Mouse (Mus musculus) common myeloid progenitor, adult 5-6 weeks (primary cell): Measurements from ENCODE around the gene Olfr1428. TPM values are rescaled to one million over a fixed set of nuclear protein-coding genes. Genes with fewer than 3 reads are reported as not detected.
A peak's percentile ranks its signal among the peaks of the same experiment; 100 is the strongest.
"Not testable (repeated sequence)": the region's sequence is repeated elsewhere in the genome, so short reads cannot be mapped to it uniquely, and the experiment has no call there.

Experiments
- ATAC-seq: replicated peaks from 2 replicates; pipeline ENCODE4 v1.8.0; 2016; ENCODE audit warnings: low read depth, mild to moderate bottlenecking, moderate TSS enrichment, inconsistent platforms; ENCODE audit not compliant: poor library complexity, severe bottlenecking
- total RNA-seq: library from RNA; stranded (forward); fragments of 200-1000, 187-1606 nt; gene quantifications from 2 replicates; pipeline ENCODE4 v1.2.3, GENCODE M21; 2017

Gene Olfr1428
- total RNA-seq: not detected in 2 replicates

DNA sequence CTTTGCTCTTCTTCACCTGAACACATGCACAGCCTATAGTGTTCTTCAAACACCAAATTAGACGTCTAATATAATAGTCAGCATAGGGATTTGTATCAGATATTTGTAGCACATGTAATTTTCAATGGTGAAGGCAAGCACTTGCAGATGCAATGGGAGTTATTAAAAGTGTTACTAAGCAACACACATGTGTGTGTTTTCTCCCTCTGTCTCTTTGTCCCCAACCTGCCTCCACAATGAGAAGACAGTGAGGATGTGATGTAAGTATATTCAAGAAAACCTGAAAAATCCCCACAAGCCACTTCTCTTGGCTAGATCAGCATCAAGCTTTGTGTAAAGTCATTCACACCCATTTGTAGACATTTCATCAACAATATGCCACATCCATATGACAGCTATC lies at the start of gene Olfr1428:
Olfr1428 (minus strand) TSS at position 101 of the 400 bp plus-strand sequence.
- ATAC-seq: no peak

DNA sequence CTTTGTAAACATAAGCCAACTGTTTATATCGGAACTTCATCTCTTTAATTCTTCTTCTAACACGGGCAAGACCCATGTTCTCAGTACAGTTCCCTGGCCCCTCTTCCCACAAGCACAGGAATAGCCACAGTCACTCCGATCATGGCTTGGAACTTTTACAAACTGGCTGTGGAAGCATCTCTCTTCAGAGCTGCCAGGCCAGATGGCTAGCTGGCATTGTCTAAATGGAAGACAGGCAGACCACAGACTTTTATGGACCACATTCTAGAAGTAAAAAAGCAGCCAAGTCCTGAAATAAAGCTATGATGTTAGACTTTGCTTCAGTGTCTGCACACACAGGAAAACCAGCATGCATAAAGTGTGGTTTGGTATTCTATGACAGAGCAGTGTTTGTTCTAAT lies 29.8 kb upstream of the Olfr1428 start:
- no peak for ATAC-seq

- ATAC-seq: no peak
These were observed 27.7 kb upstream of the Olfr1428 start for GRCm38 (mm10) chr19:12143356-12143755.

GRCm38 (mm10) chr19:12134289-12134688 lies 18.6 kb upstream of the Olfr1428 start:
- ATAC-seq: peak; percentile 68; the same call in 1 of the 2 replicates

DNA sequence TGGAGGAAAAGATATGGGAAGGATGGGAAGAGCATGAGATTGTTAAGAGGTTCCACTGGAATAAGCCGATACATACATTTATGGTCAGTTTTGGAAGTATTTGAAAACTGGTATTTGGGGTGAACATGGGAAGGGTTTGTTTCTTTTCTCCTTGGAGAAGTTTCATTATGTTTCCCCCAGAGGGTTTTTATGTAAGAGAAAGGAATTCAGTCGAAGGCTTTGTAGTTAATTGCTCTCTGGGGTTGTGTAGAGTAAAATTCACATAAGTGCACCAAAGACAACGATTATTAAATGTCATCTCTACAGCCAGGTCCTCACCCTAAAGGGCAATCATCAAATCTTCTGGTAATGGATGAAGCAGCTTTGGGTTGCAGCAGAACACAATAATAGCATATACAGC lies 7.4 kb upstream of the Olfr1428 start, which contains the start of gene Olfr76:
Olfr76 (minus strand) TSS at position 101 of the 400 bp plus-strand sequence.
- ATAC-seq: no peak

DNA sequence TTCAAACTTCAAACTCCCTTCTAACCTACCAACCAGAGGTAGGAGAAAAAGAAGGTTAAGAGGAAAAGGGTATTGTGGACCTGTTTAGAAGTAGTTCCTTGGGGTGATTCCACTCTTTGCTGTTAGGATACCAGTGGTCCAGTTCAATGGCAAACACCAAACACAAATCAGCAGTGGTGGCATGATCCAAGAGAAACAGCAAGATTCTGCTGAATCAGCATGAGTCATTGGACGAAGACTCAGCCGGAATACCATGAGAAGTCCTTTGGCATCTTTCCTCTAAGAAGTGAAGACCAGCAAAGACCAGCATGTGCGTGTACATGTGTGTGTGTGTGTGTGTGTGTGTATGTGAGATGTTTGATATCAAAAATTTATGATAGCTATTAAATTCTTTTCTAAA lies 767 bp upstream of the Olfr1428 start:
- ATAC-seq: no peak

DNA sequence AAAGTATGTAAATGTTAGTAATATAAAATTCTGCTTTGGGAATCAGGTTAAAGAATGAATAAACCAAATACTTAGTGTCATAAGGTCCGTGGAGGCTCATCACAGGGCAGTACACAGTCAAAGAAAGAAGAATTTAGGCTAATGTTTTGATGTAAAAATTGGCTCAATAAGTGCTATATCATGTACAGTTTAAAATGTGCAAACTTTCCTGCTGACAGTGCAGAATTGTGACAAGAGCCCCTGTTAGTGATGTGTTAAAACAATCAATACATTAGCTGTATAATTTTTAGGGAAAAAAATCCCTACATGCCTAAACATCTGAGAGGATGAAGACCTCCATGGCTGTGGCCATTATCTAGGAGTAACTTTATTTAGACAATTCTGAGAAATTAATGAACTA lies 1.9 kb downstream of the Olfr1428 start:
- ATAC-seq: no peak

DNA sequence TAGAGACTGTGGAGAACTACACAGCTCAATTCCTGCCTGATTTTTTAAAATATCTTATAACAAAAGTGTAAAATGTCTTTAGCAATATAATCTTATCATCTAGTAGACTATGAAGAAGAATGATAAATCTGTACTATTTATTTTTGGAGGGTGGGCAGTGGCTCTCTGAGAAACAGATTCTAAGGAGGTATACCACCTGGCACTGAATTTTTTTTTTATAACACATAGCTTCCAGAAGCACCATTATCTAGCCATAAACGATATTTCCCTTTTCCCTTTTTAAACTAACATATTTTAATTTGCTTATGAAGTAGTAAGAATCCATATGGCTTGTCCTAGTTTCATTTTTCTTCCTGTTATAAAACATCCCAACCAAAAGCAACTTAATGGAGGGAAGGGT lies 11.2 kb downstream of the Olfr1428 start:
- ATAC-seq: no peak

- no peak for ATAC-seq
These were observed 12.5 kb downstream of the Olfr1428 start, which contains the start of gene Olfr1427 for GRCm38 (mm10) chr19:12103234-12103633. TSS of gene Olfr1427 (minus strand) at chr19:12103334.

- ATAC-seq: no peak
These were observed 23.8 kb downstream of the Olfr1428 start, which contains the start of gene Olfr1426 for GRCm38 (mm10) chr19:12091913-12092312. TSS of gene Olfr1426 (minus strand) at chr19:12092013.

- ATAC-seq: not testable (repeated sequence)
These were observed 38.1 kb downstream of the Olfr1428 start, which contains the start of gene Olfr1425 for GRCm38 (mm10) chr19:12077631-12078030. TSS of gene Olfr1425 (minus strand) at chr19:12077731.

- not testable (repeated sequence) for ATAC-seq
These were observed 46.2 kb downstream of the Olfr1428 start for GRCm38 (mm10) chr19:12069546-12069945.

GRCm38 (mm10) chr19:12067806-12068205 lies 47.9 kb downstream of the Olfr1428 start:
- ATAC-seq: not testable (repeated sequence)

DNA sequence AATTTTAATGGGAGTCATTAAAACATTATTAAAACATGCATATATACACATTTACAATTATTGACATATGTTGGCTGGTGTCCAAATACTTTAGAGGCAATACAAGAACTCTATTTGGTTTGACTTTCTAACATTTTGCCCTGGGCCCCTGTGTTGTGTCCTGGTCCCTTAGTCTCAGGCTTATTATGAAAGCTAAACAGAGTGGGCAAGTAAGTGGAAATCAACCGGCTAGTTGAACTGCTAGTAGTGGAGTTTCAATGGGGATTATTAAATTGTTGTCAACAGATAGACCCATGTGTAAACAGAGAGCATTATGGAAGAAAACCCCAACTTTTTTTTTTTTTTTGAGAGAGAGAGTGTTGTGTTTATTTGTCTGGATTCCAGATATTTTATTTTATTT lies 53.1 kb downstream of the Olfr1428 start, which contains the start of gene Olfr1424:
Olfr1424 (minus strand) TSS at position 101 of the 400 bp plus-strand sequence.
- ATAC-seq: not testable (repeated sequence)

Other genes with a start within 250 kb of the Olfr1428 start
- gene Olfr1419, start 240.8 kb downstream of the Olfr1428 start, total RNA-seq: not detected in 2 replicates
- not detected in 2 replicates for gene Olfr1420, start 229.3 kb downstream of the Olfr1428 start, total RNA-seq
- gene Patl1, start 203.5 kb downstream of the Olfr1428 start, total RNA-seq: 18.2 and 21.0 TPM in 2 replicates
- gene Osbp, start 150.0 kb downstream of the Olfr1428 start, total RNA-seq: 31.4 and 47.0 TPM in 2 replicates
- gene Olfr1423, start 74.6 kb downstream of the Olfr1428 start, total RNA-seq: not detected in 2 replicates
- gene Olfr1424, start 53.2 kb downstream of the Olfr1428 start, total RNA-seq: not detected in 2 replicates
- not detected in 2 replicates for gene Olfr1425, start 38.2 kb downstream of the Olfr1428 start, total RNA-seq
- gene Olfr1426, start 23.9 kb downstream of the Olfr1428 start, total RNA-seq: not detected in 2 replicates
- gene Olfr1427, start 12.6 kb downstream of the Olfr1428 start, total RNA-seq: not detected in 2 replicates
- gene Olfr76, start 7.3 kb upstream of the Olfr1428 start, total RNA-seq: not detected in 2 replicates
- gene Olfr1555-ps1, start 54.2 kb upstream of the Olfr1428 start, total RNA-seq: not detected in 2 replicates
- not detected in 2 replicates for gene Olfr1431, start 84.7 kb upstream of the Olfr1428 start, total RNA-seq
- gene Olfr1432, start 116.7 kb upstream of the Olfr1428 start, total RNA-seq: not detected in 2 replicates
- not detected in 2 replicates for gene Olfr262, start 125.8 kb upstream of the Olfr1428 start, total RNA-seq
- gene Olfr235, start 145.1 kb upstream of the Olfr1428 start, total RNA-seq: not detected in 2 replicates
- gene Olfr1434, start 164.0 kb upstream of the Olfr1428 start, total RNA-seq: not detected in 2 replicates
- gene Olfr1436, start 183.2 kb upstream of the Olfr1428 start, total RNA-seq: not detected in 2 replicates
- not detected in 2 replicates for gene Olfr1437, start 209.2 kb upstream of the Olfr1428 start, total RNA-seq
- gene Olfr1438-ps1, start 220.0 kb upstream of the Olfr1428 start, total RNA-seq: not detected in 2 replicates